Mouse (Mus musculus): ENCODE measurements at regions not wholly inside any gene's neighbourhood (a gene's known extent, or its start where the extent isn't known, plus 50 kb on each side); places are given as distances from the start of the nearest gene placed in this dataset.

GRCm38 (mm10) chr7:64081019-64081418 lies 72.6 kb upstream of the Trpm1 start:
- Histone ChIP-seq H3K36me3 (ENCODE audit: control insufficient read depth, insufficient read depth, low read length) (no peaks in the 10 kb centered on the region), H3K27me3 (ENCODE audit: control insufficient read depth, insufficient read depth, low read length) (no peaks in the 10 kb centered on the region), H3K27ac (ENCODE audit: control insufficient read depth, insufficient read depth, low read depth, low read length) (no peak overlapping the region), H3K4me1 (ENCODE audit: control insufficient read depth, insufficient read depth, low read length) (no peaks in the 10 kb centered on the region), H3K4me3 (ENCODE audit: control insufficient read depth, low read depth, low read length) (no peak overlapping the region)
- no peak for TF ChIP-seq CTCF (IDR thresholded peaks at IDR 0.05; ENCODE audit: control insufficient read depth, insufficient read depth, insufficient replicate concordance, low read depth, low read length)

DNA sequence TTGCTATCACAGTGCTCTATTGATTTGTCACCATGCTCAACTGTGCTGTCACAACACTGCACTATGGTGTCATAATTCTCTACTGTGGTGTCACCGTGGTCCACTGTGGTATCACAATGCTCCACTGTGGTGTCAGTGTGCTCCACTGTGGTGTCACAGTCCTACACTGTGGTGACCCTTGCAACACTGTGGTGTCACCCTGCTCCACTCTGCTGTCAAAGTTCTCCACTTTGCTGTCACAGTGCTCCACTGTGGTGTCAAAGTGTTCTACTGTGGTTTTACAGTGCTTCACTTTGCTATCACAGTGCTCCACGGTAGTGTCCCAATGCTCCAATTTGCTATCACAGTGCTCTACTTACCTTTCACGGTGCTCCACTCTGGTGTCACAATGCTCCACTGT lies 74.3 kb upstream of the Trpm1 start:
- H3K4me3 ChIP-seq (ENCODE audit: control insufficient read depth, low read depth, low read length): no peak overlapping the region
- no peaks in the 10 kb centered on the region for H3K27me3 ChIP-seq (ENCODE audit: control insufficient read depth, insufficient read depth, low read length)
- H3K4me1 ChIP-seq (ENCODE audit: control insufficient read depth, insufficient read depth, low read length): no peaks in the 10 kb centered on the region
- H3K36me3 ChIP-seq (ENCODE audit: control insufficient read depth, insufficient read depth, low read length): no peaks in the 10 kb centered on the region
- no peak overlapping the region for H3K27ac ChIP-seq (ENCODE audit: control insufficient read depth, insufficient read depth, low read depth, low read length)
- no peak for TF ChIP-seq CTCF (IDR thresholded peaks at IDR 0.05; ENCODE audit: control insufficient read depth, insufficient read depth, insufficient replicate concordance, low read depth, low read length)
- TF ChIP-seq POLR2A (IDR thresholded peaks at IDR 0.05; ENCODE audit: control insufficient read depth, low read depth, low read length): no peak

- Histone ChIP-seq H3K36me3 (ENCODE audit: control insufficient read depth, insufficient read depth, low read length) (no peaks in the 10 kb centered on the region), H3K4me1 (ENCODE audit: control insufficient read depth, insufficient read depth, low read length) (no peaks in the 10 kb centered on the region), H3K27me3 (ENCODE audit: control insufficient read depth, insufficient read depth, low read length) (no peaks in the 10 kb centered on the region), H3K27ac (ENCODE audit: control insufficient read depth, insufficient read depth, low read depth, low read length) (no peak overlapping the region), H3K4me3 (ENCODE audit: control insufficient read depth, low read depth, low read length) (no peak overlapping the region)
- no peak for TF ChIP-seq CTCF (IDR thresholded peaks at IDR 0.05; ENCODE audit: control insufficient read depth, insufficient read depth, insufficient replicate concordance, low read depth, low read length)
- no peak for TF ChIP-seq POLR2A (IDR thresholded peaks at IDR 0.05; ENCODE audit: control insufficient read depth, low read depth, low read length)
Measured at GRCm38 (mm10) chr7:64078646-64079045, 75.0 kb upstream of the Trpm1 start.

- Histone ChIP-seq H3K4me3 (ENCODE audit: control insufficient read depth, low read depth, low read length) (no peak overlapping the region), H3K36me3 (ENCODE audit: control insufficient read depth, insufficient read depth, low read length) (no peaks in the 10 kb centered on the region), H3K27ac (ENCODE audit: control insufficient read depth, insufficient read depth, low read depth, low read length) (no peak overlapping the region), H3K4me1 (ENCODE audit: control insufficient read depth, insufficient read depth, low read length) (no peaks in the 10 kb centered on the region), H3K27me3 (ENCODE audit: control insufficient read depth, insufficient read depth, low read length) (no peaks in the 10 kb centered on the region)
- TF ChIP-seq CTCF (IDR thresholded peaks at IDR 0.05; ENCODE audit: control insufficient read depth, insufficient read depth, insufficient replicate concordance, low read depth, low read length): no peak
- no peak for TF ChIP-seq POLR2A (IDR thresholded peaks at IDR 0.05; ENCODE audit: control insufficient read depth, low read depth, low read length)
Measured at GRCm38 (mm10) chr7:64077526-64077925, 76.1 kb upstream of the Trpm1 start.

- no peak overlapping the region for H3K4me3 ChIP-seq (ENCODE audit: control insufficient read depth, low read depth, low read length)
- no peaks in the 10 kb centered on the region for H3K27me3 ChIP-seq (ENCODE audit: control insufficient read depth, insufficient read depth, low read length)
- TF ChIP-seq CTCF (IDR thresholded peaks at IDR 0.05; ENCODE audit: control insufficient read depth, insufficient read depth, insufficient replicate concordance, low read depth, low read length): no peak
- TF ChIP-seq POLR2A (IDR thresholded peaks at IDR 0.05; ENCODE audit: control insufficient read depth, low read depth, low read length): no peak
- H3K36me3 ChIP-seq (ENCODE audit: control insufficient read depth, insufficient read depth, low read length): no peaks in the 10 kb centered on the region
- no peaks in the 10 kb centered on the region for H3K4me1 ChIP-seq (ENCODE audit: control insufficient read depth, insufficient read depth, low read length)
- no peak overlapping the region for H3K27ac ChIP-seq (ENCODE audit: control insufficient read depth, insufficient read depth, low read depth, low read length)
Measured at GRCm38 (mm10) chr7:64076764-64077360, 76.8 kb upstream of the Trpm1 start.

DNA sequence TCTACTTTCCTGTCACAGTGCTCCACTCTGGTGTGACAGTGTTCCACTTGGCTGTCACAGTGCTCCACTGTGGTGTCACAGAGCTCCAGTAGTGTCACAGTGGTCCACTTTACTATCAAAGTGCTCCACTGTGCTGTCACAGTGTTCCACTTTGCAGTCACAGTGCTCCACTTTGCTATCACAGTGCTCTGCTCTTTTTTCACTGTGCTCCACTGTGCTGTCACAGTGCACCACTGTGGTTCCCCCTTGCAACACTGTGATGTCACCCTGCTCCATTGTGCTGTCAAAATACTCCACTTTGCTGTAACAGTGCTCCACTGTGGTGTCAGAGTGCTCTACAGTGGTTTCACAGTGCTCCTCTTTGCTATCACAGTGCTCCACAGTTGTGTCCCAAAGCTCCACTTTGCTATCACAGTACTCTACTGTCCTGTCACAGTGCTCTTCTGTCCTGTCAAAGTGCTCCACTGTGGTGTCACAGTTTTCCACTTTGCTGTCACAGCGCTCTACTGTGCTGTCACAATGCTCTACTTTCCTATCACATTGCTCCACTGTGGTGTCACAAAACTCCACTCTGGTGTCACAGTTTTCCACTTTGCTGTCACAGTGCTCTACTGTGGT lies 77.8 kb upstream of the Trpm1 start:
- H3K36me3 ChIP-seq (ENCODE audit: control insufficient read depth, insufficient read depth, low read length): no peaks in the 10 kb centered on the region
- no peak overlapping the region for H3K27ac ChIP-seq (ENCODE audit: control insufficient read depth, insufficient read depth, low read depth, low read length)
- TF ChIP-seq CTCF (IDR thresholded peaks at IDR 0.05; ENCODE audit: control insufficient read depth, insufficient read depth, insufficient replicate concordance, low read depth, low read length): no peak
- TF ChIP-seq POLR2A (IDR thresholded peaks at IDR 0.05; ENCODE audit: control insufficient read depth, low read depth, low read length): no peak
- H3K27me3 ChIP-seq (ENCODE audit: control insufficient read depth, insufficient read depth, low read length): no peaks in the 10 kb centered on the region
- no peak overlapping the region for H3K4me3 ChIP-seq (ENCODE audit: control insufficient read depth, low read depth, low read length)
- no peaks in the 10 kb centered on the region for H3K4me1 ChIP-seq (ENCODE audit: control insufficient read depth, insufficient read depth, low read length)

DNA sequence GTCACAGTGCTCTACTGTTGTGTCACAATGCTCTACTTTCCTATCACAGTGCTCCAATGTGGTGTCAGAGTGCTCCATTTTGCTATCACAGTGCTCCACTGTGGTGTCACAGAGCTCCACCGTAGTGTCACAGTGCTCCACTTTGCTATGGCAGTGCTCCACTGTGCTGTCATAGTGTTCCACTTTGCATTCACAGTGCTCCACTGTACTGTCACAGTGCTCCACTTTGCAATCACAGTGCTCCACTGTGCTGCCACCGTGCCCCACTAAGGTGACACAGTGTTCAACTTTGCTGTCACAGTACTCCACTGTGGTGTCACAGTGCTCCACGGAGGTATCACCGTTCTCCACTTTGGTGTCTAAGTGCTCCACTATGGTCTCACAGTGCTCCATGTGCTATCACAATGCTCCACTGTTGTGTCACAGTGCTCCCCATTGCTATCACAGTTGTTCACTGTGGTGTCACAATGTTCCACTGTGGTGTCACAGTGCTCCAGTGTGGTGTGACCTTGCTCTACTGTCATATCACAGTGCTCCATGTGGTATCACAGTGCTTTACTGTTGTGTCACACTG lies 78.9 kb upstream of the Trpm1 start:
- H3K4me1 ChIP-seq (ENCODE audit: control insufficient read depth, insufficient read depth, low read length): no peaks in the 10 kb centered on the region
- H3K36me3 ChIP-seq (ENCODE audit: control insufficient read depth, insufficient read depth, low read length): no peaks in the 10 kb centered on the region
- no peaks in the 10 kb centered on the region for H3K27me3 ChIP-seq (ENCODE audit: control insufficient read depth, insufficient read depth, low read length)
- H3K27ac ChIP-seq (ENCODE audit: control insufficient read depth, insufficient read depth, low read depth, low read length): no peak overlapping the region
- TF ChIP-seq CTCF (IDR thresholded peaks at IDR 0.05; ENCODE audit: control insufficient read depth, insufficient read depth, insufficient replicate concordance, low read depth, low read length) (no peak), POLR2A (IDR thresholded peaks at IDR 0.05; ENCODE audit: control insufficient read depth, low read depth, low read length) (no peak)
- no peak overlapping the region for H3K4me3 ChIP-seq (ENCODE audit: control insufficient read depth, low read depth, low read length)

All from testis, adult 2 months (tissue).